Mouse (Mus musculus) MN1 (cell line): Measurements from ENCODE around the gene Ptpn22.

ENCODE experiments used
- DNase-seq: peaks from one replicate; pipeline ENCODE4 v3.0.0-alpha.2; 2016; ENCODE audit warnings: low spot score

The Ptpn22 gene

DNA sequence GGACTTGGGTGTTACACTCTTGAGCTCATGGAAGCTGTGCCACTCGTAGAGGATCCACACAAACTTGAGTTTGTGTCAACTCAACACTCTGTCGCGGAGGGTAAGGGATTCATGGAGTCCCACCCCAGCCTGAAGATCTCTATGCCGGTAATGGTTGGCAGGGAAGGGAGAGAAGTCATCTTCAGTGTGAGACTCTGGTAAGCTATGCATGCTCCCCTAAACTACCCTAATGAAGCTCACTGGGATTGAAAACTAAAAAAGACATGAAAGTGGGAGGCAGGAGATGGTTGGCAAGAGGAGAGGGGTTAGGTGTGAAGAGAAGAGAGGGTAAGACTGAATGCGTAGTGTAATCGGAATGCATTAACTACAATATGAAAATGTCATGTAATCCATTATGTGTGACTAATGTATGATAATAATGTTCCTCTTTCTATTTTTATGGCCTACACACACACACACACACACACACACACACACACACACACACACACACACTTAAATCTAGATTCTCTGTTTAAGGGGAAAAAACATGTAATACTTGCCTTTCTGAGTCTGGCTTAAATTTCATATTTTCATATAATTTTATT, 1.5 kb upstream of the Ptpn22 start:
- DNase-seq: no peak

DNA sequence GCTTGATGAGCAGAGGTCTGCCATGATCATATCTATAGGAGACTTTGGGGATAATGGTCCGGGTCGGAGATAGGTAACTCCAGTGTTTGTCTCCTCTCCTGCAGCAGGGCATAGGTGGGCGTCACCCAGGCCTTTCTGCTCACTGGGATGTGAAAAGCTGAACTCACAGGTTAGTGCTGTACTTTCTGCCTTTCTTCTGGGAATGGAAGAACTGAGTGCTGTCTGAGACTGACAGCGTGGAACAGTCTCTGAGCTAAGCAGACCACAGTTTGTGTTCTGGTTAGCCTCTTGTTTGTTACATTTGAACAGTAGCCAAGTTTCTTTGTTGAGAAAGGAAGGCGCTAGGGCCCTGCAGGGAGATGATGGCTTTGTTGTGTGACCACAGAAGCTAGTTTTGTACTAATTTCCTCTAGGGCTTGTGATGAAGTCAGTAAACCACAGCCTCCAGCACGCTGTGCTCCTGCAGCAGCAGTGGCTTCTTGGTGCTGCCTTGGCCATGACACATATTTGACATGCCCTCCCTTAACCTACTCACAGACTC, 326 bp downstream of the Ptpn22 start:
- DNase-seq: peak; percentile 45

GRCm38 (mm10) chr3:103862721-103863220, 3.2 kb downstream of the Ptpn22 start:
- no peak for DNase-seq

DNA sequence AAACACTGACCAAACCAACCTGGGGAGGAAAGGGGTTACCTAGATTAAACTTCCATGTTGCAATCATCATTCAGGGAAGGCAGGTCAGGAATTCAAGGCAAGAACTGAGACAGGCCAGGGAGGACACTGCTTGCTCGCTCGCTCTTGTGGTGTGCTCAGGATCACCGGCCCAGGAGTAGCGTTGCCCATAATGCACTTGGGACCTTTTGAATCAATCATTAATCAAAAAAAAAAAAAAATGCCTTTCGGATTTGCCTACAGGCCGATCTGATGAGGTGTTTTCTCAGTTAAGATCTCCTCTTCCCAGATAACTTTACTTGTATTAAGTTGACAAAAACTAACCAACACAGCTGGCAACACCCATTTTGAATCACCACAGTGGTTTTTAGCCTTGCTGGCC, 4.6 kb downstream of the Ptpn22 start:
- no peak for DNase-seq

DNA sequence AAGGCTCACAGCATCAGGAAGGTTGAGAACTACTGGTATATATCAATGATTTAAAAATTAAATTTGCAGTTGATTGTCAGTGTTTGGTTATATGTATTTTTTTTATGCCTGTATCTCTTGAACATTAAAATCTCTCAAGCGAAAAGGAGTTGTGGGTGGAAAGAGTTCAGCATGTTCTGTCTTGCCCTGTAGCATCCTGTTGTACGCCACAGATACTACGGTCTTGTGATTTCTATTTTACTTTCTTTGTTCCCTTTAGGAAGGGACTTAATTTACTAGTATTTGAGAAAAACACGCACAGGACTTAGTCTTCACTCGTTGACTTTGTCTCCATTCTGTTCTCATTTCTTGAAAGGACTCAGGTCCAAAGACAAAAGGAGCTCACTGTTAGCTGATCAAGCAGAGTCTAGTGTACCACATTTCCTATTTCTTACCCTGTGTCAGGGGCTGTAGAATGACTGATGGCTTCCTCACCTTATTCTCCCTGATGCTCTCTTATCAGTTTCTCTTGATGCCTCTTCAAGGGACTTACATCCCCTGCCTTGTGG, 7.9 kb downstream of the Ptpn22 start:
- DNase-seq: no peak

DNA sequence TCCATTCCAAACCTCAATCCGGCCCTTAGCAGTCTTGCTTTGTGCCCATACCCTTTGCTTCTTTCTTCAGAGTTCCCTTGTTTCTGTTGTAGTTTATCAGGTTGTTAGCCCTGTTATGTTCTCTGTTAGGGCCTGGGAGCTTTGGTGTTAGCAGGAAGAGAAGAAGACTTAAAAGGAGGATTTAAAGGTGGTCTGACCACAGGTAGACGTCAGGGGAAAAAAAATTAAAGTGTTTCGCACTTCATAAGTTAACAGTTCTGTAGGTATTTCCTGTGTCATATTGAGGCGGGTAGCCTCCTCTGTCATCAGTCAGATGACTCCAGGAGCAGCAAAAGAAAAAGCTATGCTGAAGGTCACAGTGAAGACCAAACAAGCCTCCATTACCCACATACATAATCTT, 8.4 kb downstream of the Ptpn22 start:
- DNase-seq: no peak

DNA sequence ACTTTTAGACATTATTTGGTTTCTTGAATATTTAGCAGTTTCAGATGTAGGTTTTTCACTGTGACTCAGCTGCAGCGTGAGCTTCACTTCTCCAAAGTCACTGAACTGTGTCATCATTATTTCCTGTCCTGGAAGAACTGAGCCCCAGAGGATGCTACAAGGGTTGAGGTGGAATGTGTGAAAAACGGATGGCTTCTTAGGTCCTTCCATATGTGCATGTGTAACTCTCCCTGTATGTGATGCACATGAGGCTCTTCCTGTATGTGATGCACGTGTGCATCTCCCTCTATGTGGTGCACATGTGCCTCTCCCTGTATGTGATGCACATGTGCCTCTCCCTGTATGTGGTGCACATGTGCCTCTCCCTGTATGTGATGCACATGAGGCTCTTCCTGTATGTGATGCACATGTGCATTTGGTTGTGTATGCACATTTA, 13.1 kb downstream of the Ptpn22 start:
- DNase-seq: no peak

DNA sequence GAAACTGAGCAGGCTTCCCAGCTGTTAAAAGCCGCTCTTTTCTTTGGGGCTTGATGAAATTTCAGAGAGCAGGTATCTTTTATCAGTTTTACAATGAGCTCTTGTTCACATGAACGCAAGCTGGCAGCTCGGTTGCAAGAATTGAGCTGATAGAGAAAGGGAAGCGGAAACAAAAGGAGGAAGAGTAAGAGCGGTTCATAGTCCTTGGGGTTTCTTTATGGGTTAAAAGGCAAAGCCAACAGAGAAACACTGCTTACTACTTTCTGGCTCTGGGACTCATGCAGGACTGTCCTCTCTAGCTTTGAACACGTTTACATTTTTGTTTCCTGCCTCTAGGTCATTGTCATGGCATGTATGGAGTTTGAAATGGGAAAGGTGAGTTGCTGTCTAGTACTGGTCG, 14.7 kb downstream of the Ptpn22 start:
- no peak for DNase-seq

DNA sequence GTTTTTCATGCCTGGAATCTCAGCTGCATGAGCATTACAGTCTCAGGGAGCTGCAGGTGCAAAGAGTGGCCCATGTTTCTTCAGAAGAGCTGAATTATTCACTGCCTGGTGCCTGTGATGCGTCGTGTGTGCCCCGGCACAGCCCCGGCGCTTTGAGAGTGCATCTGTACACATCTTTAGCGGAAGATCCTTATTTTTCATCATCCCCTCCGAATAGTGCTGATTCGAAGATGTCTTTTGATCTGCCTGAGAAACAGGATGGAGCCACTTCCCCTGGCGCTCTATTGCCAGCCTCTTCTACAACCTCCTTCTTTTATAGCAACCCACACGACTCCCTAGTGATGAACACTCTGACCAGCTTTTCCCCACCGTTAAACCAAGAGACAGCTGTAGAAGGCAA, 26.4 kb downstream of the Ptpn22 start:
- DNase-seq: no peak

DNA sequence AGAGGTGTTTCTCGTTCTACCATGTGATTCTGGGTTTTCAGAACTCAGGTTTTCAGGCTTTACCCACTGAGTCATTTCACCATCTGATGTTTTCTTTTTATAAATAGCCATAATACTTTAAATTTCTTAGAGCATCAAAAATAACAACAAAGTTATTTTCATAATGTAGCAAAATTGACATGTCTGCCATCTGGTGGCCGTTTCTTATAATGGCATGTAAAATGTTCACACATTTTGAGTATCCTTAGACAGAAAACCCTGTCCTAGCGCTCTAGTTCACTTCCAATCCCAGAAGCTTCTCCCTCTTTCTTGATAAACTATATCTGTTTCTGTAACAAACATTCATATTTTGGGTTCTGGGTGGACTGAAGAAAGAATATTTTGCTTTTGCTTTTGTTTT, 28.0 kb downstream of the Ptpn22 start:
- DNase-seq: peak; percentile 60

DNA sequence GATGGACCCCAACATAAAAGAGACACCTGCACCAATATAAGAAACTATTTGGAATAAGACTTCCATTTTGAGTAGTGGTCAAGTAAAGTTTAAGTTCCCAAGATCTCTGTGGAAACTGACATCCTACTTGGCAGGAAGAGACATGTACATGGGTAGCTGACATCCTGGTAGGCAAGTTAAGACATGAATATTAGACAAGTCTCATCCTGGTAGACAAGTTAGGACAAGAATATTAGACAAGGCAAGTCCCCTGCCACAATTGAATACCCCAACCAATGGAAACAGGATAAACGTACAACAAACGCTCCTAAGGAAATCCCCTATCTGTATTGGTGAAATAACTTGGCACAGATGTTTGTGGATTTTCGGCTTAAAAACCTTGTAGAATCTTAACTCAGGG, 33.8 kb downstream of the Ptpn22 start:
- DNase-seq: no peak

- DNase-seq: peak; percentile 11
Measured at GRCm38 (mm10) chr3:103904705-103905104, 45.1 kb downstream of the Ptpn22 start.

DNA sequence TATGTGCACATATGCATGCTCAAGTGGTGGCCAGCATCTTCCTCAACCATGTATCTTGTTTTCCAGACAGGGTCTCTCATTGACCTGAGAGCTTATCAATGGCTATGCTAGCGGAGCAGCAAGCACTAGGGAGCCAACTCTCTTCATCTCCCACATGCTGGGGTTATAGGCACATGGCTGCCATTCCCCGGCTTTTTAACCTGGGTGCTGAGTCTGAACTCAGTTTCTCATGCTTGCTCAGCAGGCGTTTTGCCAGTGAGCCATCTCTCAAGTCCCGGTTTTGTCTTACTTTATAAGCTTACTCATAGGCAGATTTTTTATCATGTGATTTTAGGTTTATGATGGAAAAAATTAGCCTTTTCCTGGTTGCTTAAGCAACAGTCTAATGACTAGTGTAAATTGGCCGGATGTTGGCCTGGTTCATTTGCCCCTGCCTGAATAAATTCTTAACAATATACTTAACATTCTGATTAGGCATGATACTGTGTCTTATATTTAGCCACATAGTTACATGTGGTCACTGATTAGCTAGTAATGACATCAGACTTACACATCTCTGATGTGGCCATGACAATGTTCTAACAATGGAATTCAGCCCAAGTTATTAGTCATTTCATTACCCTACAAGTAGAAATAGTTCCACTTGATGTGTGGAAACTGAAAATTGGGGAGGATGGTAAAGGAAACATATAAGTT, 47.9 kb downstream of the Ptpn22 start:
- DNase-seq: no peak

DNA sequence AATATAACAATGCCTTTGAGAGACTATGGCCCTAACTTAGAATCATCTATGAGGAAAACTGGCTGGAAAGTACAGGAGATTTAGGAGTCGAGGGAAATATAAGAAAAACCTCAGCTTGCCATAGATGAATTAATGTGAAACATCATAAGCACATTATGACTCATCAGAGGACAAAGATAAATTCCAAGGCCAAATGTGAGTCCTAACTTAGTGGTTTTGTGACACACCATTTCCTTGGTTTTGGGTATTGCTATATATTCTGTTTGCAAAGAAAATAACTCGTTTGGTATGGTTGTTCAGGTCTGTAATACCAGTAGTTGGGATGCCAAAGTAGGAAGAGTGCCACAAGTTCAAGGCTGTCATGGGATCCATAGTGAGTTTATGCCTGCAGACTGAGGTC, 49.2 kb downstream of the Ptpn22 start:
- no peak for DNase-seq

- DNase-seq: peak; percentile 12
Measured at GRCm38 (mm10) chr3:103913451-103913961, 53.9 kb downstream of the Ptpn22 start.

DNA sequence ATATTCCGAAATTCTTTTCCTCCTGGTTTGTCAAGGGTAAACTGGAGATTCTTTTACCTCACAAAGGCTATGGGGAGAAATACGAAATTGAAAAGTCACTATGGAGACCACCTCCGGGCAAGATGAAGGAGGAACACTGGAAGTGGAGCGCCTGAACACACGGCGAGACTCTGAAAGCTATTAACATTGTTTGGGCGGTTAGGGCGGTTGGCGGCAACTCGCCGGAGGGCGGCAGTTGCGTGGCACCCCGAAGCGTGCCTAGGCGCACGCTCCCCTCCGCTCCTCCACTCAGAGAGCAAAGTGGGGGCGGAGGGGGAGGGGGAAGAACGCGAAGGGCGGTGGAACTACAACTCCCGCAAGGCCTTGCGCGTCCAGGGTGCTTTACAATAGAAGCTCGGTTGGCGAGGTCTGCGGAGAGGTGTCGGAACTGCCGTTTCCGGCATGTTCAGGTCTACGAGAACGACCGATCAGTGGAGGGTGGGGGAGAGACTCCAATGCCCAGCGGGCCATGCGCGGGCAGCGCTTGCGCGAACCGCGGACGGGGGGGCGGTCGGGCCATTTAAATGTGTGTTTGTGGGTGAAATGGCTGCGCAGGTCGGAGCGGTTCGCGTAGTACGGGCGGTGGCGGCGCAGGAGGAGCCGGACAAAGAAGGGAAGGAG, 54.5 kb downstream of the Ptpn22 start, which contains the start of gene Rsbn1:
Rsbn1 (plus strand) TSS at position 111 of the 660 bp plus-strand sequence.
- peak; percentile 96 for DNase-seq

DNA sequence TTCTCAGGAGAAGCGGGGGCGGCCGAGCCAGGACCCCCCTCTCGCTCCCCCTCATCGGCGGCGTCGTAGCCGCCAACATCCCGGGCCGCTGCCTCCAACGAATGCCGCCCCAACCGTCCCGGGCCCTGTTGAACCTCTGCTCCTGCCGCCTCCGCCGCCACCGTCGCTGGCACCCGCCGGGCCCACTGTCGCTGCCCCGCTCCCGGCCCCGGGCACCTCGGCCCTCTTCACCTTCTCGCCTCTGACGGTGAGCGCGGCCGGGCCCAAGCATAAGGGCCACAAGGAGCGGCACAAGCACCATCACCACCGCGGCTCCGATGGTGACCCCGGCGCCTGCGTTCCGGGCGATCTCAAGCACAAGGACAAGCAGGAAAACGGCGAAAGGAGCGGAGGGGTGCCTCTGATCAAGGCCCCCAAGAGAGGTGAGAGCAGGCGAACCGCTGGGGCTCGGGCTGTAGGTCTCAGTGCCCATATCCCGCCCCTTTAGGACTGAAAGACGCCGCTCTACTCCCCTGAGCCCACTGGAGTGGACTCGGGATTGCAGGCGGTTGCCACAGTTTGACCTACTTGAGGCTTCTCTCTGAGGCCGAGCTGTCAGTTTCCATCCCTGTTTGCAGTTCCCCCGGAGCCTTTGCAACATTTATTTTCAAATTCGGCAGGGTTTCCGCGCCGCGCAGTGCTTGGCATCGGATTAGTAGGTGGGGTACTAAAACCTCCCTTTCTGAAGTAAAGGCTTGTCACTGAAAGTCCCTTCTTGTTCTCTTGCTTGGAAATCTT, 55.3 kb downstream of the Ptpn22 start:
- DNase-seq: peak; percentile 77

GRCm38 (mm10) chr3:103915509-103915896, 55.9 kb downstream of the Ptpn22 start:
- peak; percentile 16 for DNase-seq

DNA sequence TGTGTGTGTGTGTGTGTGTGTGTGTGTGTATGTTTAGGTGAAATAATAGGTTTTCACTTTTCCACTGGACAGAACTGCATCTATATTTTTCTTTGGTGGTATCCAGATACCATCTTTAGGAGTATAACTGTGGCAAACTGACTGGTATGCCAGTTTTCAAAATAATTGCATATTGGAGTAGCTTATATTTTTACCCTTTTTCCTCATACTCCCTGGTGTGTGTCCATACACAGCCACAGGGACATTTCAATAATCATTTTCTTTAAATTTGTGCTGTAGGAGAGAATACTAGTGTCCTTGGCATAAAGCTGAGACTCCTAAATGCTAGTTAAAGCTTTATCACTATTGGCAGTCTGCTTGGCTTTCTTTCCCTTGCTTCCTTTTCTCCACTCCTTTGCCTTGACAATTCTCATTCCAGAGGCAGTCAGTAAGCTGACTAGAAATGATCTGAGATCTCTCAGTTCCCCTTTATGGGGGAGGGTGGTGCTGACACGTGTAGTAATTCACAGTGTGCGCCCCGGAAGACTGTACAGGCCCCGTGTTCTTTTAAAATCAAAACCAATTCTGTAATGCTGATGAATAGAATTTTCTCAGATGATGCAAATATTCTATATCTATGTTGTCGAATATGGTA, 56.7 kb downstream of the Ptpn22 start:
- peak; percentile 17 for DNase-seq

- peak; percentile 11 for DNase-seq
Measured at GRCm38 (mm10) chr3:103916839-103917237, 57.2 kb downstream of the Ptpn22 start.

GRCm38 (mm10) chr3:103920094-103920493, 60.5 kb downstream of the Ptpn22 start:
- no peak for DNase-seq
